Mouse (Mus musculus) limb, embryonic 13.5 days (tissue): ENCODE results near the gene Fam189a1. TPM values are rescaled to one million over a fixed set of nuclear protein-coding genes. Genes with fewer than 3 reads are reported as not detected.

Experiments used
- ATAC-seq: fragments of 200-750 bp; cut with Nextera tagmentation; 2 replicates; pipeline ENCODE4 v1.8.0; 2017; ENCODE audit warnings: low read depth, moderate number of reproducible peaks, moderate TSS enrichment; ENCODE audit not compliant: low FRiP score
- H3K27ac ChIP-seq: fragments of 300-500 bp; sonication (generic); 2 replicates; pipeline ENCODE4 v1.5.1; 2015; ENCODE audit warnings: inconsistent platforms, mild to moderate bottlenecking, moderate library complexity
- H3K27me3 ChIP-seq: fragments of 300-500 bp; sonication (generic); 2 replicates; pipeline ENCODE4 v1.6.1; 2015; ENCODE audit warnings: mild to moderate bottlenecking, inconsistent platforms
- H3K36me3 ChIP-seq: fragments of 300-500 bp; sonication (generic); 2 replicates; pipeline ENCODE4 v1.6.1; 2015; ENCODE audit warnings: inconsistent platforms, mild to moderate bottlenecking, moderate library complexity
- H3K4me1 ChIP-seq: fragments of 300-500 bp; sonication (generic); 2 replicates; pipeline ENCODE4 v1.6.1; 2015; ENCODE audit warnings: inconsistent platforms
- H3K4me2 ChIP-seq: fragments of 300-500 bp; sonication (generic); replicated peaks from 2 replicates; pipeline ENCODE4 v1.6.1; 2015; ENCODE audit warnings: inconsistent platforms, mild to moderate bottlenecking, moderate library complexity
- H3K4me3 ChIP-seq: fragments of 300-500 bp; sonication (generic); 2 replicates; pipeline ENCODE4 v1.5.1; 2015; ENCODE audit warnings: moderate library complexity, mild to moderate bottlenecking, inconsistent platforms
- H3K9ac ChIP-seq: fragments of 300-500 bp; sonication (generic); 2 replicates; pipeline ENCODE4 v1.6.1; 2015; ENCODE audit warnings: mild to moderate bottlenecking, inconsistent platforms
- H3K9me3 ChIP-seq: fragments of 300-500 bp; sonication (generic); 2 replicates; pipeline ENCODE4 v1.6.1; 2016; ENCODE audit warnings: inconsistent platforms
- WGBS: fragments of 180-500 bp; shearing (Covaris S2); methylation state at CpG from one replicate; pipeline ENCODE4 v1.1.7; 2015; 5-methylcytosine and 5-hydroxymethylcytosine counted together
- polyA plus RNA-seq: library from polyadenylated mRNA; unstranded; fragments of >200 nt; fragmentation: Nextera tagmentation; extraction: Ambion mirVana; gene quantifications from 2 replicates; pipeline ENCODE4 v1.2.1, GENCODE M21; 2015

Fam189a1 gene
- polyA plus RNA-seq, 1 experiment from 2014 or later, result 3.3 TPM

GRCm38 (mm10) chr7:65095631-65096107 is 60.7 kb downstream of the Fam189a1 start:
- peak; percentile 71; the same call in 1 of the 2 replicates for ATAC-seq
- H3K4me2 ChIP-seq, result no peak overlapping the region
- no peaks in the 10 kb centered on the region for H3K27me3 ChIP-seq
- no peaks in the 10 kb centered on the region for H3K9me3 ChIP-seq
- no peak overlapping the region for H3K27ac ChIP-seq
- H3K9ac ChIP-seq, result no peak overlapping the region
- no peaks in the 10 kb centered on the region for H3K36me3 ChIP-seq
- H3K4me1 ChIP-seq, result no peaks in the 10 kb centered on the region
- WGBS, result 59% methylated on average over 5 of the region's 5 CpGs
- H3K4me3 ChIP-seq, result no peak overlapping the region

GRCm38 (mm10) chr7:65093314-65093713 is 63.1 kb downstream of the Fam189a1 start:
- Histone ChIP-seq H3K27me3 (no peaks in the 10 kb centered on the region), H3K4me2 (no peak overlapping the region), H3K4me3 (no peak overlapping the region), H3K9me3 (no peaks in the 10 kb centered on the region), H3K4me1 (no peaks in the 10 kb centered on the region), H3K9ac (no peak overlapping the region), H3K27ac (no peak overlapping the region), H3K36me3 (no peaks in the 10 kb centered on the region)
- no peak for ATAC-seq
- WGBS, result 78% methylated on average over 4 of the region's 4 CpGs

- no peak overlapping the region for H3K27ac ChIP-seq
- H3K4me2 ChIP-seq, result no peak overlapping the region
- no peaks in the 10 kb centered on the region for H3K27me3 ChIP-seq
- H3K4me3 ChIP-seq, result no peak overlapping the region
- H3K36me3 ChIP-seq, result no peaks in the 10 kb centered on the region
- WGBS, result 82% methylated on average over 4 of the region's 4 CpGs
- no peaks in the 10 kb centered on the region for H3K9me3 ChIP-seq
- no peak for ATAC-seq
- H3K9ac ChIP-seq, result no peak overlapping the region
- H3K4me1 ChIP-seq, result no peaks in the 10 kb centered on the region
Measured at GRCm38 (mm10) chr7:65091486-65091885, 64.9 kb downstream of the Fam189a1 start.

- H3K4me2 ChIP-seq, result no peak overlapping the region
- H3K9ac ChIP-seq, result no peak overlapping the region
- ATAC-seq, result no peak
- H3K4me3 ChIP-seq, result no peak overlapping the region
- 65% methylated on average over 6 of the region's 6 CpGs for WGBS
- no peaks in the 10 kb centered on the region for H3K36me3 ChIP-seq
- H3K27me3 ChIP-seq, result no peaks in the 10 kb centered on the region
- H3K27ac ChIP-seq, result no peak overlapping the region
- H3K9me3 ChIP-seq, result no peaks in the 10 kb centered on the region
- H3K4me1 ChIP-seq, result peaks cover 14% of the 10 kb centered on the region
Measured at GRCm38 (mm10) chr7:65085972-65086371, 70.4 kb downstream of the Fam189a1 start.

- no peak; the same call in 1 of the 2 replicates for ATAC-seq
- Histone ChIP-seq H3K36me3 (no peaks in the 10 kb centered on the region), H3K4me1 (peaks cover 20% of the 10 kb centered on the region), H3K4me3 (no peak overlapping the region), H3K4me2 (no peak overlapping the region), H3K9ac (no peak overlapping the region), H3K27ac (no peak overlapping the region), H3K9me3 (no peaks in the 10 kb centered on the region), H3K27me3 (no peaks in the 10 kb centered on the region)
- 28% methylated on average over 3 of the region's 3 CpGs for WGBS
Measured at GRCm38 (mm10) chr7:65082778-65083091, 73.6 kb downstream of the Fam189a1 start.

- 37% methylated on average over 6 of the region's 6 CpGs for WGBS
- Histone ChIP-seq H3K4me3 (no peak overlapping the region), H3K9ac (no peak overlapping the region), H3K4me1 (peaks cover 20% of the 10 kb centered on the region), H3K4me2 (no peak overlapping the region), H3K27me3 (no peaks in the 10 kb centered on the region), H3K9me3 (no peaks in the 10 kb centered on the region), H3K36me3 (no peaks in the 10 kb centered on the region), H3K27ac (no peak overlapping the region)
- ATAC-seq, result no peak
Measured at GRCm38 (mm10) chr7:65081979-65082777, 74.2 kb downstream of the Fam189a1 start.

- Histone ChIP-seq H3K36me3 (no peaks in the 10 kb centered on the region), H3K4me1 (peaks cover 19% of the 10 kb centered on the region), H3K4me3 (no peak overlapping the region), H3K27me3 (no peaks in the 10 kb centered on the region), H3K9ac (no peak overlapping the region), H3K9me3 (peaks cover 3% of the 10 kb centered on the region), H3K4me2 (no peak overlapping the region), H3K27ac (no peak overlapping the region)
- 75% methylated on average over 4 of the region's 4 CpGs for WGBS
- ATAC-seq, result no peak
Measured at GRCm38 (mm10) chr7:65076134-65076533, 80.2 kb downstream of the Fam189a1 start.

GRCm38 (mm10) chr7:65074194-65074593 is 82.2 kb downstream of the Fam189a1 start:
- WGBS, result 42% methylated on average over 9 of the region's 9 CpGs
- Histone ChIP-seq H3K36me3 (no peaks in the 10 kb centered on the region), H3K9ac (no peak overlapping the region), H3K4me3 (no peak overlapping the region), H3K4me2 (no peak overlapping the region), H3K27me3 (no peaks in the 10 kb centered on the region), H3K9me3 (peaks cover 5% of the 10 kb centered on the region), H3K27ac (no peak overlapping the region), H3K4me1 (peaks cover 11% of the 10 kb centered on the region)
- ATAC-seq, result no peak

- no peak overlapping the region for H3K4me3 ChIP-seq
- H3K9ac ChIP-seq, result no peak overlapping the region
- H3K4me2 ChIP-seq, result no peak overlapping the region
- no peaks in the 10 kb centered on the region for H3K27me3 ChIP-seq
- 34% methylated on average over 6 of the region's 6 CpGs for WGBS
- H3K9me3 ChIP-seq, result peaks cover 5% of the 10 kb centered on the region
- H3K36me3 ChIP-seq, result no peaks in the 10 kb centered on the region
- ATAC-seq, result no peak
- peaks cover 11% of the 10 kb centered on the region for H3K4me1 ChIP-seq
- H3K27ac ChIP-seq, result no peak overlapping the region
Measured at GRCm38 (mm10) chr7:65073555-65073954, 82.8 kb downstream of the Fam189a1 start.

GRCm38 (mm10) chr7:65066211-65066610 is 90.2 kb downstream of the Fam189a1 start:
- no peak overlapping the region for H3K4me3 ChIP-seq
- H3K9ac ChIP-seq, result no peak overlapping the region
- no peak overlapping the region for H3K4me2 ChIP-seq
- no peaks in the 10 kb centered on the region for H3K36me3 ChIP-seq
- no peak for ATAC-seq
- H3K27ac ChIP-seq, result no peak overlapping the region
- H3K27me3 ChIP-seq, result no peaks in the 10 kb centered on the region
- H3K4me1 ChIP-seq, result peaks cover 7% of the 10 kb centered on the region
- peaks cover 3% of the 10 kb centered on the region for H3K9me3 ChIP-seq
- 74% methylated on average over 7 of the region's 7 CpGs for WGBS

GRCm38 (mm10) chr7:65065457-65065856 is 90.9 kb downstream of the Fam189a1 start:
- H3K9ac ChIP-seq, result no peak overlapping the region
- no peaks in the 10 kb centered on the region for H3K36me3 ChIP-seq
- WGBS, result 82% methylated on average over 7 of the region's 7 CpGs
- H3K4me2 ChIP-seq, result no peak overlapping the region
- no peaks in the 10 kb centered on the region for H3K27me3 ChIP-seq
- H3K27ac ChIP-seq, result no peak overlapping the region
- ATAC-seq, result no peak
- no peak overlapping the region for H3K4me3 ChIP-seq
- peaks cover 11% of the 10 kb centered on the region for H3K4me1 ChIP-seq
- no peaks in the 10 kb centered on the region for H3K9me3 ChIP-seq

- H3K36me3 ChIP-seq, result no peaks in the 10 kb centered on the region
- ATAC-seq, result no peak
- no peak overlapping the region for H3K9ac ChIP-seq
- H3K4me1 ChIP-seq, result peaks cover 14% of the 10 kb centered on the region
- no peak overlapping the region for H3K27ac ChIP-seq
- H3K27me3 ChIP-seq, result no peaks in the 10 kb centered on the region
- H3K4me2 ChIP-seq, result no peak overlapping the region
- WGBS, result 46% methylated on average over 5 of the region's 5 CpGs
- no peaks in the 10 kb centered on the region for H3K9me3 ChIP-seq
- H3K4me3 ChIP-seq, result no peak overlapping the region
Measured at GRCm38 (mm10) chr7:65064638-65065037, 91.7 kb downstream of the Fam189a1 start.

- no peaks in the 10 kb centered on the region for H3K36me3 ChIP-seq
Measured at GRCm38 (mm10) chr7:65064096-65064495, 92.3 kb downstream of the Fam189a1 start.

More at GRCm38 (mm10) chr7:65064096-65064495, 92.3 kb downstream of the Fam189a1 start:
- Histone ChIP-seq H3K4me3 (no peak overlapping the region), H3K27ac (no peak overlapping the region), H3K4me2 (no peak overlapping the region), H3K4me1 (peaks cover 14% of the 10 kb centered on the region), H3K27me3 (no peaks in the 10 kb centered on the region), H3K9ac (no peak overlapping the region), H3K9me3 (no peaks in the 10 kb centered on the region)
- ATAC-seq, result no peak
- 28% methylated on average over 3 of the region's 3 CpGs for WGBS
